Mouse (Mus musculus): ENCODE data around the gene Nfia. TPM values are rescaled to one million over a fixed set of nuclear protein-coding genes. Genes with fewer than 3 reads are reported as not detected.

The Nfia gene
- polyA plus RNA-seq, 1 experiment from 2014 or later, result 49.2 TPM

DNA sequence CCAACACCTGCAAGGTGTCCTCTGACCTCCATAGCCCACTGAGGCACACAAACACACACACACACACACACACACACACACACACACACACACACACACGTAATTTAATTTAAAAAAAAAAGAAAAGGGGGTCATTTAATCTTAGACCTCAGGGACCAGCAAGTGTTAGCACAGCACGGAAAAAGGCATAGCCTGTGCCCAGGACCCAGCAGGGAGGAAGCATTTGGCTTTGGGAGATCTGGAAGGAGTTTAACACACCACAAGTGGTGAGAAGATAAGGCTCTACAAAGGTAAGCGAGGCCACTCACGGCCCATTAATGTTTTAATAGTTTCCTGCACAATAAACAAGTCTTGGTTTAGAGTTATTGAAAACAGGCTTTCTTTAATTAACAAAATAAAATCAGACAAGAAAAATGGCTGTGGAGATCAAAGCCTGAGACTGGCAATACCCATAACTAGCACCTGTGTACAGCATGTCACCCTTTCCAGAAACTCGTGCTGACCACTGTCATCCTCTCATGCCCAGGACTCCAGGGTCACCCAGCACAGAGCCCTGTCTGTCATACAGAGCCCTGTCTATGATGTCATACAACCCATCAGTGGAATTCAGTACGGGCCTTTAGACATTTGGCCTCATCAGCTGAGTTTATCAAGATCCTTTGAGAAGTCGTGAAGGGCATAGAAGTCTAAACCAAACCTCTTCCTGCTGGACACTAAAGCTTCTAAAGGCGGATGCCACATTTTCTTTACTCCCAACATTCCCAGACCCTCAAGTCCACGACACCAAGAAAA is 332.6 kb downstream of the Nfia start:
- H3K27ac ChIP-seq, result no peak overlapping the region; the same call in 1 of the 2 replicates
- H3K36me3 ChIP-seq (replicated peaks; ENCODE audit: control insufficient read depth, insufficient read depth), result no peaks in the 10 kb centered on the region
- DNase-seq (ENCODE audit: low spot score), result no peak
- 63% methylated on average over 9 of the region's 9 CpGs for WGBS
- H3K9ac ChIP-seq, result no peak overlapping the region
- H3K9me3 ChIP-seq (ENCODE audit: control insufficient read depth, low read length), result no peaks in the 10 kb centered on the region
- no peaks in the 10 kb centered on the region for H3K27me3 ChIP-seq (ENCODE audit: control insufficient read depth, insufficient read depth, low read length)
- H3K4me1 ChIP-seq (replicated peaks; ENCODE audit: control insufficient read depth, insufficient read depth, low read length), result peaks cover 50% of the 10 kb centered on the region
- no peak for ATAC-seq (ENCODE audit: low FRiP score)
- H3K4me3 ChIP-seq (replicated peaks; ENCODE audit: low read length), result no peak overlapping the region
- no peak overlapping the region for H3K4me2 ChIP-seq (replicated peaks)

DNA sequence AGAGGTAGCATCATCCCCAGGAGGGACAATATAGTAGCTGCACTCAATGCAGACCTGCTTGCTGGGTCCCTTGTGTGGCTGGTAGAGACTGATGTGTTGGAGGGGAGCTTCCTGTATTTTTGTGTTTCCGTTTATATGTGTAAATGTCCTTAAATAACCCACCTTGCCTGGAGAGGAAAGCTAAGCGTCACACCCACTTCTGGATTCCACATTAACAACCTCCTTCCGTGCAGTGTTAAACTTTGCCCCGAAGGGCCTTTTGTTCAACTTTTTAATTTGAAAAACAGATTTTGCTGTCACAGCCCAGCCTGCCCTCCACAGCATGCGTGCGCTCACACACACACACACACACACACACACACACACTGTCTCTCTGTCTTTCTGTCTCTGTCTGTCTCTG is 333.4 kb downstream of the Nfia start:
- WGBS, result 38% methylated on average over 6 of the region's 6 CpGs
- no peaks in the 10 kb centered on the region for H3K9me3 ChIP-seq (ENCODE audit: control insufficient read depth, low read length)
- H3K36me3 ChIP-seq (replicated peaks; ENCODE audit: control insufficient read depth, insufficient read depth), result no peaks in the 10 kb centered on the region
- H3K27me3 ChIP-seq (ENCODE audit: control insufficient read depth, insufficient read depth, low read length), result no peaks in the 10 kb centered on the region
- no peak overlapping the region for H3K4me2 ChIP-seq (replicated peaks)
- ATAC-seq (ENCODE audit: low FRiP score), result no peak
- H3K4me1 ChIP-seq (replicated peaks; ENCODE audit: control insufficient read depth, insufficient read depth, low read length), result peaks cover 48% of the 10 kb centered on the region
- H3K4me3 ChIP-seq (replicated peaks; ENCODE audit: low read length), result no peak overlapping the region
- H3K27ac ChIP-seq, result peak overlapping the region; percentile 87
- DNase-seq (ENCODE audit: low spot score), result no peak
- H3K9ac ChIP-seq, result 0 out of 2 replicates have a peak overlapping the region, but pooled peaks have one; percentile 4

DNA sequence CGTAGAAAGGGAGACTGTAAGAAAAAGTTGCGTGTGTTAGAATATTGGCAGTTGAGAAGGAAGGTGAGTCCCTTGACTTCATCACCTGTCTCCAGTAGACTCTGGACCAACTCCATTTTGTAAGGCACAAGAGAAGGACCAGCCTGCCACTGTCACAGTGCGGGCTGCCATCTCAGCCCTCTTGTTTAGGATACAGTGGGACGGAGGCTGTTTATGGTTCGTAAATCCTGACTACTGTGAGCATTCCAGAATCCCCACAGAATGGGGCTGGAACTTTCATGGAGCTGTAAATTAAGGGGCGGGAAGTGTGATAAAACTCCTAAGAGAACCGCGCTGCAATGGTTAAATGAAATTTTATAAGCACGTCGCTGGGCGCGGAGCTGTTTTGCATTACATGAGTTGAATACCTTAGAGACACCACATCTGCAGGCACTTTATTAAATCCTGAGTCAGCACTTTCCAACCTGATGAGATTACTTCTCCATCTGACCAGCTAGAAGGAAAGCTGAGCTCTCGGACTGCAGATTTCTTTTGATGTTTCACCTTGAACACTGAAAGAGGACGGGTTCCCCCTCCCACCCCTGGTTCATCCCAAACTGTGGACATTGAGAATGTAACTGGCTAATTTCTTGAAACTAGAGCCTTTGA is 334.0 kb downstream of the Nfia start:
- H3K27ac ChIP-seq, result peak overlapping the region; percentile 87
- WGBS, result 16% methylated on average over 14 of the region's 14 CpGs
- peak; percentile 66 for DNase-seq (ENCODE audit: low spot score)
- H3K4me3 ChIP-seq (replicated peaks; ENCODE audit: low read length), result no peak overlapping the region
- H3K4me2 ChIP-seq (replicated peaks), result peak overlapping the region; percentile 31
- no peaks in the 10 kb centered on the region for H3K27me3 ChIP-seq (ENCODE audit: control insufficient read depth, insufficient read depth, low read length)
- H3K36me3 ChIP-seq (replicated peaks; ENCODE audit: control insufficient read depth, insufficient read depth), result no peaks in the 10 kb centered on the region
- H3K4me1 ChIP-seq (replicated peaks; ENCODE audit: control insufficient read depth, insufficient read depth, low read length), result peaks cover 42% of the 10 kb centered on the region
- H3K9me3 ChIP-seq (ENCODE audit: control insufficient read depth, low read length), result no peaks in the 10 kb centered on the region
- ATAC-seq (ENCODE audit: low FRiP score), result no peak
- H3K9ac ChIP-seq, result 0 out of 2 replicates have a peak overlapping the region, but pooled peaks have one; percentile 4

DNA sequence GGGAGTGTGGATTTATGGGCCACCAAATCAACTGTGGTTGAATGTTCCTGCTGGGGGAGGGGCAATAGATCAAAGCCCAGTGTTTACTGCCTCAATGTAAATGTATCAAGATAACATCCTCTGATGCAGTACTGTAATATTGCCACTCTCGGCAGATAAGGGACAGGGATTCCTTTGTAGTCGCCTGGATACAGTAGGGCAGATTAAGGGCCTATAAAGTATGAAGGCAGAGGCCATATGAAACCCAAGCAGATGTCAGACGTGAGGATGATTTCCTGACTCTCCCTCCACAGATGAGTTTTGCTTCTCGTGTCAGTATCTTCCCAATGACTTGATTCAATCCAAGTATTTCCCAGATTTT is 334.5 kb downstream of the Nfia start:
- peak overlapping the region; percentile 87 for H3K27ac ChIP-seq
- no peak overlapping the region for H3K9ac ChIP-seq
- no peaks in the 10 kb centered on the region for H3K27me3 ChIP-seq (ENCODE audit: control insufficient read depth, insufficient read depth, low read length)
- H3K36me3 ChIP-seq (replicated peaks; ENCODE audit: control insufficient read depth, insufficient read depth), result no peaks in the 10 kb centered on the region
- H3K9me3 ChIP-seq (ENCODE audit: control insufficient read depth, low read length), result no peaks in the 10 kb centered on the region
- ATAC-seq (ENCODE audit: low FRiP score), result no peak
- peaks cover 39% of the 10 kb centered on the region for H3K4me1 ChIP-seq (replicated peaks; ENCODE audit: control insufficient read depth, insufficient read depth, low read length)
- no peak for DNase-seq (ENCODE audit: low spot score)
- peak overlapping the region; percentile 31 for H3K4me2 ChIP-seq (replicated peaks)
- 5% methylated on average over 4 of the region's 4 CpGs for WGBS
- no peak overlapping the region for H3K4me3 ChIP-seq (replicated peaks; ENCODE audit: low read length)

DNA sequence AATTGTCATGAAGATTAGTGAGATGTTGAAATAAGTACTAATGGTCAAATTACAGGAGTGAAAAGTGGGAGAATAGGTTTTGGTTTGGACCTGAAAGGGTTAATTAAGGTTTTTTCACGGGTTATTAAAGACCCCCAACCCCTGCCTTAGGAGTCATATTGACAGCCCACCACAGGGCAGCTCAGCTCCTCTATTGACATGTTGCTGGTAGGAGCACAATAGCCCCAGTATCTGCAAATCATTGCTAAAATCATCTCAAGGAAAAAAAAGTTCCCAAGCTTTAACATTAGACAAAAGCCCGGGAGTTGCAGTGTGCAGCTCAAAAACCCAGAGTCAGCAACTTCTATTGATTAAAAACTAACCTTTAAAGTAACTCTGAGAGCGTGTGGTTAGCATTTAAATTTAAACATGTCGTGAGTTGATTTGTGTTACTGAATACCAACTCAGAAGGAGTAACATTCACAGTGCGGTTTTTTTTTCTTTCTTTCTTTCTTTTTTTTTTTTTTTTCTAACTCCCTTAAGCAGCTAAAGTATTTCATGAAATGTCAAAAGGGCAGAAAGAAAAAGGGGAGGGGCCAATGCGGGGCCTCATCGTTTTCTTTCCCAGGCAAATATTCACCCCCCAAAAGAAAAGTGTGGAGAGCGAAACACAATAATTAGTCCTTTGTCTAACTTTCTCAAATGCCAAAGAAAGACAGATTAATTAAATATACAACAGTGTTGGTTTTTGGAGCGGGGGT is 335.6 kb downstream of the Nfia start:
- ATAC-seq (ENCODE audit: low FRiP score), result 0 out of 2 replicates have a peak, but pooled peaks have one; percentile 7
- H3K4me2 ChIP-seq (replicated peaks), result 0 out of 2 replicates have a peak overlapping the region, but pooled peaks have one; percentile 17
- H3K4me3 ChIP-seq (replicated peaks; ENCODE audit: low read length), result no peak overlapping the region
- H3K36me3 ChIP-seq (replicated peaks; ENCODE audit: control insufficient read depth, insufficient read depth), result no peaks in the 10 kb centered on the region
- H3K27ac ChIP-seq, result peak overlapping the region; percentile 87
- DNase-seq (ENCODE audit: low spot score), result no peak
- no peaks in the 10 kb centered on the region for H3K27me3 ChIP-seq (ENCODE audit: control insufficient read depth, insufficient read depth, low read length)
- 6% methylated on average over 9 of the region's 9 CpGs for WGBS
- peaks cover 31% of the 10 kb centered on the region for H3K4me1 ChIP-seq (replicated peaks; ENCODE audit: control insufficient read depth, insufficient read depth, low read length)
- no peak overlapping the region for H3K9ac ChIP-seq
- no peaks in the 10 kb centered on the region for H3K9me3 ChIP-seq (ENCODE audit: control insufficient read depth, low read length)

DNA sequence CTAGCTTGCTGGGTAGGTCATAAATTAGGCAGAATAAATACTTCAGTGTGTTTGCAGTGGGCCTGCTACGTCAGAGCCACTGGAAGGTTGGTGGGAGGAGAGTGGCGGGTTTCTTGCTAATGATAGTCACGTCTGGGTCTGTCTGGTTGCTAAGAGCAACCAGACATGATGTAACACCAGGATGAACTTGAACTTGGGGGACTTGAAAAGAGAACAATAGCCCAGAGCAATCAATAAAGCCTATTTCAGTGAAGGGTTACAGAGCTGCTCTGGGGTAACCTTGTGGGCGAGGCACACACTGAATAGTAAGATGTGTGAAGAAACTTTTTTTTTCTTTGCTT is 336.1 kb downstream of the Nfia start:
- ATAC-seq (ENCODE audit: low FRiP score) (peak; percentile 91), DNase-seq (ENCODE audit: low spot score) (peak; percentile 71)
- no peak overlapping the region for H3K4me3 ChIP-seq (replicated peaks; ENCODE audit: low read length)
- H3K27me3 ChIP-seq (ENCODE audit: control insufficient read depth, insufficient read depth, low read length), result no peaks in the 10 kb centered on the region
- 5% methylated on average over 4 of the region's 4 CpGs for WGBS
- H3K36me3 ChIP-seq (replicated peaks; ENCODE audit: control insufficient read depth, insufficient read depth), result no peaks in the 10 kb centered on the region
- peaks cover 28% of the 10 kb centered on the region for H3K4me1 ChIP-seq (replicated peaks; ENCODE audit: control insufficient read depth, insufficient read depth, low read length)
- H3K4me2 ChIP-seq (replicated peaks), result 0 out of 2 replicates have a peak overlapping the region, but pooled peaks have one; percentile 17
- no peaks in the 10 kb centered on the region for H3K9me3 ChIP-seq (ENCODE audit: control insufficient read depth, low read length)
- H3K9ac ChIP-seq, result no peak overlapping the region
- H3K27ac ChIP-seq, result peak overlapping the region; percentile 87

DNA sequence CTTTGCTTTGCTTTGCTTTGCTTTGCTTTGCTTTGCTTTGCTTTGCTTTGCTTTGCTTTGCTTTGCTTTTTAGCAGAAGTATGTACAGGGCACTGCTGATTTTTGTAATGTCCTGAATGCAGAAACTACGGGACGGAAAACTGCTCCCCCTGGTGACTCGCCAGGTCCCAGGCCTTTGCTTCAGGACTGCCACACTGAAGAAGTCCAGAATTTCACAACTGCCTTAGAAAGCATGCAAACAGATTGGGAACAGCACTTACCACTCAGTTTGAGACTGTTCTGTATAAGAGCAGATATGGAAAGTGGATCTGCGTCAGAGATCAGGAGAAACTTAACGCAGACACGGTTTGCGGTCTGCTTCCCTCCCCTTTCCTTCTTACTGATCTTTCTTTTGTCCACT is 336.5 kb downstream of the Nfia start:
- ATAC-seq (ENCODE audit: low FRiP score) (peak; percentile 46; the same call in 1 of the 2 replicates), DNase-seq (ENCODE audit: low spot score) (peak; percentile 66)
- WGBS, result 10% methylated on average over 7 of the region's 7 CpGs
- Histone ChIP-seq H3K4me1 (replicated peaks; ENCODE audit: control insufficient read depth, insufficient read depth, low read length) (peaks cover 28% of the 10 kb centered on the region), H3K9me3 (ENCODE audit: control insufficient read depth, low read length) (no peaks in the 10 kb centered on the region), H3K27me3 (ENCODE audit: control insufficient read depth, insufficient read depth, low read length) (no peaks in the 10 kb centered on the region), H3K4me2 (replicated peaks) (0 out of 2 replicates have a peak overlapping the region, but pooled peaks have one; percentile 16), H3K4me3 (replicated peaks; ENCODE audit: low read length) (no peak overlapping the region), H3K9ac (peak overlapping the region; percentile 22; the same call in 1 of the 2 replicates), H3K36me3 (replicated peaks; ENCODE audit: control insufficient read depth, insufficient read depth) (no peaks in the 10 kb centered on the region), H3K27ac (peak overlapping the region; percentile 87)

DNA sequence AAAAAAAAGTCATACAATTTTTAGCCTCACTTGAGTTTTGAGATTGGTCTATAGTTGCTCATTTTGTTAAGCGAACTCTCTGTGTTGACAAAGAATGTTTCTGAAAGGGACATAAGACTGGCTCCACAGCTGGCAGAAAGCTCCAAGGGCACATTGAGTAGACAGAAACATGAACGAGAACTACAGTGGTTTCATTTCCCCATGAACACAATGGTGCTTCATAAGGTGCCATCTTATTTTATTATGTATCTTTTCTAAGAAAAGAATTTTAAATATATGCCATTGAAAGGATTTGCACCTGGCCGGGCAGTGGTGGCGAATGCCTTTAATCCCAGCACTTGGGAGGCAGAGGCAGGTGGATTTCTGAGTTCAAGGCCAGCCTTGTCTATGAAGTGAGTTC is 337.4 kb downstream of the Nfia start:
- no peak overlapping the region for H3K9ac ChIP-seq
- DNase-seq (ENCODE audit: low spot score), result no peak
- H3K36me3 ChIP-seq (replicated peaks; ENCODE audit: control insufficient read depth, insufficient read depth), result no peaks in the 10 kb centered on the region
- 83% methylated on average over 4 of the region's 4 CpGs for WGBS
- H3K27ac ChIP-seq, result peak overlapping the region; percentile 87; the same call in 1 of the 2 replicates
- H3K4me2 ChIP-seq (replicated peaks), result no peak overlapping the region
- H3K4me1 ChIP-seq (replicated peaks; ENCODE audit: control insufficient read depth, insufficient read depth, low read length), result peaks cover 28% of the 10 kb centered on the region
- H3K27me3 ChIP-seq (ENCODE audit: control insufficient read depth, insufficient read depth, low read length), result no peaks in the 10 kb centered on the region
- H3K9me3 ChIP-seq (ENCODE audit: control insufficient read depth, low read length), result no peaks in the 10 kb centered on the region
- H3K4me3 ChIP-seq (replicated peaks; ENCODE audit: low read length), result no peak overlapping the region
- no peak for ATAC-seq (ENCODE audit: low FRiP score)
